Mouse (Mus musculus) kidney, adult 2 months (tissue): Measurements from ENCODE around the gene Apold1.

Experiments used
- CTCF ChIP-seq: fragments of 200-500 bp; conservative IDR thresholded peaks from 2 replicates; pipeline ENCODE4 v1.5.1; 2011; ENCODE audit warnings: low read depth, mild to moderate bottlenecking, control low read depth, low read length, moderate library complexity, mixed read lengths; ENCODE audit not compliant: insufficient read depth, insufficient read length
- POLR2A ChIP-seq: fragments of 200-500 bp; IDR thresholded peaks from one replicate; pipeline ENCODE4 v1.6.1; 2011; ENCODE audit warnings: low read depth, low read length, control low read depth

GRCm38 (mm10) chr6:134981231-134982062, at the start of gene Apold1:
- TF ChIP-seq POLR2A (no peak), CTCF (no peak)
